In the genomic region with DNA sequence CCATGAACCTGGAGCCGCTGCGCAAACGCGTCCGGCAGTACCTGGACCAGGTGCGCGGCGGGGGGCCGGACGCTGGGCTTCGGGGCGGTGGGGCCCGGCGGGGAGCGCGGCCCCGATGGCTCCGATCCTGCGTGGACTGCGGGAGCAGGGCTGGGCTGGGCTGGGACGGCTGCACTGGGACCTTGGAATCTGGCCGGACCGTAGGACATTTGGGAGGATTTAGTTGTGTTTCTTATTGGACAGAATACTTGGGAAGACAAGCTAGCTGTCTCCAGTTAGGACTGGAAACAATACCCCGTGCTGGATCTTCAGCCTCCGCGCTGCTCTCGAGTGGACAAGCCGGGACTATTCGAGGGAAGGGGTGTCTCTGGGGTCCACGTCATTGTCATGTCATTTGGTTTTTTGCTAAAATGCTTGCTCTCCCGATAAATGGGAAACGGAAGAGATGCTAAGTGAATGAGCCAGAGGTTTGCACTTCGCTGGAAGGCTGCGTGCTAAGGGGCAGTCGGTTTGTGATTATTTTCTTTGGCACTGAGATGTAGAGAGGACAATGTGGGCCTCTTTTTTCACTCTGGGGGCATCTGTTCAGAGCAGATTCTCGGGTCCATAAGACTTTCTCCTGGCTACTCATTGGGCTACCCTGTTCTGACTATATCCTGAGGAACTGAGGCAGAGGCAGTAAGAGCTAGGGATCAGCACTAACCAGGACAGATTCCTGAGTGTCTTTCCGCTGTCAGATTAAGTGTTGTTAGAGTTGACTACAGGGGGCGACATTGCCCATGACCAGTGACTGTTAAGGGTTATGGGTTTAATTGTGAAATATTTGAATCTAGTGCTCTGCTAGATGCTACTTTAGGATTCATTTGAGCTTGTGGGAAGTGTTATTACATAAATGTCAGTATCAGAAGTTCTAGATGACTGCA, we compare ENCODE assay signal across 8 mouse cellular contexts. TPM values are rescaled to one million over a fixed set of nuclear protein-coding genes. Genes with fewer than 3 reads are reported as not detected.
DNase-seq lines count a peak whose midpoint lies in the region; ATAC-seq and TF ChIP-seq lines count a peak whose summit lies in the region.

No protein-coding gene starts in this region.

- H3K9me3 ChIP-seq in forebrain, embryonic 15.5 days = no peaks in the 10 kb centered on the region
- H3K9me3 ChIP-seq in limb, embryonic 10.5 days (replicated peaks) = no peaks in the 10 kb centered on the region
- no peaks in the 10 kb centered on the region for H3K9me3 ChIP-seq in midbrain, embryonic 10.5 days (replicated peaks)
- no peaks in the 10 kb centered on the region for H3K9me3 ChIP-seq in stomach, embryonic 14.5 days (ENCODE audit: control insufficient read depth, low read depth, low read length)

- H3K27ac ChIP-seq in gastrocnemius, adult 2 months = peak overlapping the region; percentile 95
- peak overlapping the region; percentile 72 for H3K27ac ChIP-seq in forebrain, embryonic 15.5 days (replicated peaks)
- H3K27ac ChIP-seq in limb, embryonic 10.5 days = peak overlapping the region; percentile 95
- peak overlapping the region; percentile 93 for H3K27ac ChIP-seq in midbrain, embryonic 10.5 days (replicated peaks)
- H3K27ac ChIP-seq in stomach, embryonic 14.5 days (ENCODE audit: low read length) = peak overlapping the region; percentile 75

- peak; percentile 66 for ATAC-seq in forebrain, embryonic 15.5 days (replicated peaks)
- ATAC-seq in inflammation-experienced regulatory T-cells, adult 6 months = peak; percentile 55
- ATAC-seq in stomach, embryonic 14.5 days (ENCODE audit: insufficient number of reproducible peaks, insufficient read depth, low FRiP score, low read depth) = peak; percentile 47

- H3K4me1 ChIP-seq in forebrain, embryonic 15.5 days = peaks cover 27% of the 10 kb centered on the region
- H3K4me1 ChIP-seq in limb, embryonic 10.5 days = peaks cover 16% of the 10 kb centered on the region
- peaks cover 22% of the 10 kb centered on the region for H3K4me1 ChIP-seq in midbrain, embryonic 10.5 days
- H3K4me1 ChIP-seq in stomach, embryonic 14.5 days (ENCODE audit: control insufficient read depth, insufficient read depth, low read length) = peaks cover 13% of the 10 kb centered on the region; the same call in 1 of the 2 replicates

- H3K36me3 ChIP-seq in forebrain, embryonic 15.5 days = peaks cover 22% of the 10 kb centered on the region
- peaks cover 40% of the 10 kb centered on the region for H3K36me3 ChIP-seq in limb, embryonic 10.5 days
- H3K36me3 ChIP-seq in midbrain, embryonic 10.5 days = peaks cover 33% of the 10 kb centered on the region
- peaks cover 17% of the 10 kb centered on the region for H3K36me3 ChIP-seq in stomach, embryonic 14.5 days (ENCODE audit: control insufficient read depth, insufficient read depth, low read length)

- WGBS in forebrain, embryonic 15.5 days = under 1% methylated on average over 37 of the region's 38 CpGs
- WGBS in limb, embryonic 10.5 days = 2% methylated on average over 38 of the region's 38 CpGs
- under 1% methylated on average over 38 of the region's 38 CpGs for WGBS in midbrain, embryonic 10.5 days
- under 1% methylated on average over 38 of the region's 38 CpGs for WGBS in stomach, embryonic 14.5 days

- peak overlapping the region; percentile 94 for H3K9ac ChIP-seq in forebrain, embryonic 15.5 days (replicated peaks)
- H3K9ac ChIP-seq in stomach, embryonic 14.5 days (replicated peaks; ENCODE audit: low read depth, low read length) = peak overlapping the region; percentile 91

- intact Hi-C loops in gastrocnemius, adult 2 months (cut with DNase I) = loop anchor here (2.0 kb wide), 1 partner anchor 27 kb away; a partner anchor contains a TSS

- peak; percentile 38 for DNase-seq in gastrocnemius, adult 2 months
- no peak for DNase-seq in gastrocnemius, postnatal 25 days
- DNase-seq in cerebellum, adult 11 months = peak; percentile 18
- peak; percentile 38 for DNase-seq in limb, embryonic 10.5 days (ENCODE audit: low spot score)
- peak; percentile 28 for DNase-seq in midbrain, embryonic 10.5 days (ENCODE audit: low spot score)

- peak overlapping the region; percentile 73 for H3K4me2 ChIP-seq in forebrain, embryonic 15.5 days (replicated peaks)
- H3K4me2 ChIP-seq in stomach, embryonic 14.5 days (replicated peaks; ENCODE audit: low read depth, low read length) = peak overlapping the region; percentile 62

- peak; percentile 66 for TF ChIP-seq CTCF in gastrocnemius, adult 2 months (IDR thresholded peaks at IDR 0.05)

- no peaks in the 10 kb centered on the region for H3K27me3 ChIP-seq in forebrain, embryonic 15.5 days
- no peaks in the 10 kb centered on the region for H3K27me3 ChIP-seq in limb, embryonic 10.5 days (ENCODE audit: low read depth, poor library complexity, severe bottlenecking)
- H3K27me3 ChIP-seq in midbrain, embryonic 10.5 days (ENCODE audit: low read depth, poor library complexity, severe bottlenecking) = no peaks in the 10 kb centered on the region
- no peaks in the 10 kb centered on the region for H3K27me3 ChIP-seq in stomach, embryonic 14.5 days (ENCODE audit: control insufficient read depth, insufficient read depth, low read length)

- peak overlapping the region; percentile 85 for H3K4me3 ChIP-seq in gastrocnemius, adult 2 months
- H3K4me3 ChIP-seq in forebrain, embryonic 15.5 days = peak overlapping the region; percentile 99
- H3K4me3 ChIP-seq in limb, embryonic 10.5 days = peak overlapping the region; percentile 90
- H3K4me3 ChIP-seq in midbrain, embryonic 10.5 days = peak overlapping the region; percentile 100
- H3K4me3 ChIP-seq in stomach, embryonic 14.5 days (ENCODE audit: low read depth, low read length) = peak overlapping the region; percentile 95

RNA-seq across cellular contexts. Expression of a gene that starts 0.6 kb away (rescaled TPM):
- total RNA-seq in gastrocnemius, adult 2 months (2021) = 10 to 100 TPM; 26.9 to 33.7 TPM
- 10 to 100 TPM; 26.9 to 31.0 TPM for total RNA-seq in gastrocnemius, postnatal 25 days (2021)
- polyA plus RNA-seq in forebrain, embryonic 15.5 days (2015; fragmentation: Nextera tagmentation; extraction: Ambion mirVana) = 182 and 187 TPM in 2 replicates
- 10 to 100 TPM; 24.1 to 28.0 (median 24.3) TPM for polyA plus RNA-seq in inflammation-experienced regulatory T-cells, adult 6 months (2017; shearing (Covaris generic))
- 210 and 233 TPM in 2 replicates for polyA plus RNA-seq in limb, embryonic 10.5 days (2016; fragmentation: Nextera tagmentation; extraction: Ambion mirVana)
- polyA plus RNA-seq in midbrain, embryonic 10.5 days (2016; fragmentation: Nextera tagmentation; extraction: Ambion mirVana) = 226 and 229 TPM in 2 replicates
- polyA plus RNA-seq in stomach, embryonic 14.5 days (2014; fragmentation: Nextera tagmentation; extraction: Ambion mirVana) = 211 and 213 TPM in 2 replicates

RNA-seq across cellular contexts. Expression of a gene that starts 27.3 kb away (rescaled TPM):
- 10 to 100 TPM in 1 of 2 experiments, 1 to 10 TPM in 1; 8.8 to 10.1 TPM for total RNA-seq in gastrocnemius, adult 2 months (2021)
- total RNA-seq in gastrocnemius, postnatal 25 days (2021) = 1 to 10 TPM; 8.3 to 9.4 TPM
- polyA plus RNA-seq in forebrain, embryonic 15.5 days (2015; fragmentation: Nextera tagmentation; extraction: Ambion mirVana) = 43.9 and 46.8 TPM in 2 replicates
- 10 to 100 TPM; 12.8 to 16.8 (median 16.6) TPM for polyA plus RNA-seq in inflammation-experienced regulatory T-cells, adult 6 months (2017; shearing (Covaris generic))
- 36.8 and 41.1 TPM in 2 replicates for polyA plus RNA-seq in limb, embryonic 10.5 days (2016; fragmentation: Nextera tagmentation; extraction: Ambion mirVana)
- polyA plus RNA-seq in midbrain, embryonic 10.5 days (2016; fragmentation: Nextera tagmentation; extraction: Ambion mirVana) = 38.4 and 42.0 TPM in 2 replicates
- polyA plus RNA-seq in stomach, embryonic 14.5 days (2014; fragmentation: Nextera tagmentation; extraction: Ambion mirVana) = 44.0 TPM in 2 replicates

RNA-seq across cellular contexts. Expression of a gene that starts 52.4 kb away (rescaled TPM):
- total RNA-seq in gastrocnemius, adult 2 months (2021) = not detected
- total RNA-seq in gastrocnemius, postnatal 25 days (2021) = not detected
- 0.75 and 1.2 TPM in 2 replicates for polyA plus RNA-seq in forebrain, embryonic 15.5 days (2015; fragmentation: Nextera tagmentation; extraction: Ambion mirVana)
- polyA plus RNA-seq in inflammation-experienced regulatory T-cells, adult 6 months (2017; shearing (Covaris generic)) = not detected
- polyA plus RNA-seq in limb, embryonic 10.5 days (2016; fragmentation: Nextera tagmentation; extraction: Ambion mirVana) = not detected in 2 replicates
- 0.68 and 1.4 TPM in 2 replicates for polyA plus RNA-seq in midbrain, embryonic 10.5 days (2016; fragmentation: Nextera tagmentation; extraction: Ambion mirVana)
- 0.12 TPM in 1 of 2 replicates, not detected in the other for polyA plus RNA-seq in stomach, embryonic 14.5 days (2014; fragmentation: Nextera tagmentation; extraction: Ambion mirVana)
